In genomic region chr15:83084022-83084640, GRCm38 (mm10) we compare ENCODE assay signal across 8 mouse cellular contexts. TPM values are rescaled to one million over a fixed set of nuclear protein-coding genes. Genes with fewer than 3 reads are reported as not detected.
DNase-seq lines count a peak whose midpoint lies in the region; ATAC-seq and TF ChIP-seq lines count a peak whose summit lies in the region.

No protein-coding gene starts in this region.

- no peak overlapping the region for H3K27ac ChIP-seq in kidney, adult 2 months (ENCODE audit: insufficient read depth, low read depth, low read length)
- H3K27ac ChIP-seq in midbrain, embryonic 15.5 days, result peak overlapping the region; percentile 77
- H3K27ac ChIP-seq in gastrocnemius, adult 2 months, result no peak overlapping the region

- H3K36me3 ChIP-seq in kidney, adult 2 months (ENCODE audit: control insufficient read depth, insufficient read depth, low read length), result no peaks in the 10 kb centered on the region
- no peaks in the 10 kb centered on the region for H3K36me3 ChIP-seq in midbrain, embryonic 15.5 days (replicated peaks)

- intact Hi-C loops in gastrocnemius, adult 2 months (cut with DNase I), result no loop called here
- intact Hi-C loops in gastrocnemius, postnatal 14 days (cut with DNase I; ENCODE audit: low total_unique reads), result no loop called here

- H3K4me1 ChIP-seq in kidney, adult 2 months (ENCODE audit: control insufficient read depth, insufficient read depth, low read length), result no peaks in the 10 kb centered on the region
- peaks cover 23% of the 10 kb centered on the region for H3K4me1 ChIP-seq in midbrain, embryonic 15.5 days

- WGBS in kidney, adult 2 months, result 43% methylated on average over 13 of the region's 13 CpGs
- WGBS in midbrain, embryonic 15.5 days, result 24% methylated on average over 13 of the region's 13 CpGs

- peak overlapping the region; percentile 38 for H3K4me2 ChIP-seq in midbrain, embryonic 15.5 days

- no peak for TF ChIP-seq POLR2A in kidney, adult 2 months (IDR thresholded peaks at IDR 0.05; ENCODE audit: low read depth, low read length)

- H3K9ac ChIP-seq in midbrain, embryonic 15.5 days, result no peak overlapping the region

- peak; percentile 68 for ATAC-seq in midbrain, embryonic 15.5 days (replicated peaks)

- no peaks in the 10 kb centered on the region for H3K9me3 ChIP-seq in midbrain, embryonic 15.5 days

- TF ChIP-seq CTCF in kidney, adult 2 months (conservative IDR thresholded peaks at IDR 0.05; ENCODE audit: insufficient read depth, insufficient read length, low read depth, low read length), result no peak
- TF ChIP-seq CTCF in gastrocnemius, adult 2 months (IDR thresholded peaks at IDR 0.05), result no peak

- H3K27me3 ChIP-seq in kidney, adult 2 months (replicated peaks; ENCODE audit: control insufficient read depth, insufficient read depth, low read length), result no peaks in the 10 kb centered on the region
- H3K27me3 ChIP-seq in midbrain, embryonic 15.5 days (replicated peaks), result no peaks in the 10 kb centered on the region

- peak; percentile 24 for DNase-seq in layer of hippocampus, adult 9-11 months
- no peak for DNase-seq in layer of hippocampus, adult 8-10 months (ENCODE audit: low spot score in 2 of 2)
- peak; percentile 22 for DNase-seq in fibroblast of lung, adult 2 months (ENCODE audit: low read depth)
- peak; percentile 78 for DNase-seq in kidney, adult 2 months
- DNase-seq in urinary bladder, postnatal 10 days (ENCODE audit: low spot score), result no peak
- DNase-seq in gastrocnemius, adult 2 months, result no peak
- no peak for DNase-seq in gastrocnemius, postnatal 14 days

- no peak overlapping the region for H3K4me3 ChIP-seq in kidney, adult 2 months (ENCODE audit: insufficient read depth, low read depth, low read length)
- peak overlapping the region; percentile 3 for H3K4me3 ChIP-seq in midbrain, embryonic 15.5 days
- no peak overlapping the region for H3K4me3 ChIP-seq in gastrocnemius, adult 2 months

RNA-seq across cellular contexts. Expression of gene Serhl, which starts 5.2 kb away (rescaled TPM):
- 10 to 100 TPM in 2 of 4 experiments, 1 to 10 TPM in 2; 8.5 to 13.7 (median 11.2) TPM for total RNA-seq in layer of hippocampus, adult 8-10 months (2022)
- polyA plus RNA-seq in kidney, adult 2 months (2012; rRNA removed), result 106 and 124 TPM in 2 replicates
- polyA plus RNA-seq in midbrain, embryonic 15.5 days (2015; fragmentation: Nextera tagmentation; extraction: Ambion mirVana), result 24.9 and 27.8 TPM in 2 replicates
- 10 to 100 TPM; 22.8 to 29.1 TPM for total RNA-seq in gastrocnemius, adult 2 months (2021)
- 10 to 100 TPM; 31.9 to 32.5 TPM for total RNA-seq in gastrocnemius, postnatal 14 days (2021)

RNA-seq across cellular contexts. Expression of gene Rrp7a, which starts 38.5 kb away (rescaled TPM):
- 100 to 1,000 TPM; 126 to 141 (median 133) TPM for total RNA-seq in layer of hippocampus, adult 8-10 months (2022)
- polyA plus RNA-seq in kidney, adult 2 months (2012; rRNA removed), result 110 and 126 TPM in 2 replicates
- 83.5 and 86.8 TPM in 2 replicates for polyA plus RNA-seq in midbrain, embryonic 15.5 days (2015; fragmentation: Nextera tagmentation; extraction: Ambion mirVana)
- total RNA-seq in gastrocnemius, adult 2 months (2021), result 10 to 100 TPM; 34.3 to 41.3 TPM
- 10 to 100 TPM; 40.2 to 41.2 TPM for total RNA-seq in gastrocnemius, postnatal 14 days (2021)

RNA-seq across cellular contexts. Expression of gene Nfam1, which starts 51.0 kb away (rescaled TPM):
- 1 to 10 TPM; 1.7 to 6.2 (median 3.5) TPM for total RNA-seq in layer of hippocampus, adult 8-10 months (2022)
- 2.2 and 2.9 TPM in 2 replicates for polyA plus RNA-seq in kidney, adult 2 months (2012; rRNA removed)
- 2.9 TPM in 2 replicates for polyA plus RNA-seq in midbrain, embryonic 15.5 days (2015; fragmentation: Nextera tagmentation; extraction: Ambion mirVana)
- under 1 TPM; 0.41 to 0.98 TPM for total RNA-seq in gastrocnemius, adult 2 months (2021)
- 1 to 10 TPM; 1.0 to 1.4 TPM for total RNA-seq in gastrocnemius, postnatal 14 days (2021)

Comparison
In these comparisons a context has a peak if more than half of its experiments do, and no peak if none do; other contexts are left out.
1. DNase-seq: peak in layer of hippocampus, adult 9-11 months (single experiment), fibroblast of lung, adult 2 months (single experiment) and kidney, adult 2 months (single experiment); none in layer of hippocampus, adult 8-10 months (0 of 2), urinary bladder, postnatal 10 days (single experiment), gastrocnemius, adult 2 months (single experiment) and gastrocnemius, postnatal 14 days (single experiment).